Mouse (Mus musculus) embryonic facial prominence, embryonic 11.5 days (tissue): ENCODE measurements around the gene Phykpl. TPM values are rescaled to one million over a fixed set of nuclear protein-coding genes. Genes with fewer than 3 reads are reported as not detected.

Experiments used
- ATAC-seq: fragments of 200-750 bp; cut with Nextera tagmentation; replicated peaks from 2 replicates; pipeline ENCODE4 v1.8.0; 2017; ENCODE audit warnings: low read depth; ENCODE audit not compliant: insufficient number of reproducible peaks, low FRiP score, low TSS enrichment
- DNase-seq: peaks from one replicate; pipeline ENCODE4 v3.0.0-alpha.2; 2015; ENCODE audit warnings: low spot score
- H3K27ac ChIP-seq: fragments of 300-500 bp; sonication (generic); replicated peaks from 2 replicates; pipeline ENCODE4 v1.5.1; 2014; ENCODE audit warnings: mild to moderate bottlenecking, low read depth, low read length, control low read depth
- H3K27me3 ChIP-seq: fragments of 300-500 bp; sonication (generic); 2 replicates; pipeline ENCODE4 v1.6.1; 2014; ENCODE audit warnings: mild to moderate bottlenecking, low read length, moderate library complexity, mixed read lengths; ENCODE audit not compliant: control insufficient read depth, insufficient read depth
- H3K36me3 ChIP-seq: fragments of 300-500 bp; sonication (generic); replicated peaks from 2 replicates; pipeline ENCODE4 v1.6.1; 2014; ENCODE audit warnings: low read depth, mild to moderate bottlenecking, low read length, moderate library complexity, mixed read lengths; ENCODE audit not compliant: control insufficient read depth, insufficient read depth
- H3K4me1 ChIP-seq: fragments of 300-500 bp; sonication (generic); 2 replicates; pipeline ENCODE4 v1.6.1; 2014; ENCODE audit warnings: low read length, mixed read lengths; ENCODE audit not compliant: control insufficient read depth, insufficient read depth
- H3K4me2 ChIP-seq: fragments of 300-500 bp; sonication (generic); 2 replicates; pipeline ENCODE4 v1.6.1; 2014; ENCODE audit warnings: low read depth, mild to moderate bottlenecking, control low read depth, low read length, moderate library complexity
- H3K4me3 ChIP-seq: fragments of 300-500 bp; sonication (generic); 2 replicates; pipeline ENCODE4 v1.5.1; 2014; ENCODE audit warnings: low read depth, low read length, control low read depth
- H3K9ac ChIP-seq: fragments of 300-500 bp; sonication (generic); replicated peaks from 2 replicates; pipeline ENCODE4 v1.6.1; 2014; ENCODE audit warnings: mild to moderate bottlenecking, control low read depth, low read length
- H3K9me3 ChIP-seq: fragments of 300-500 bp; sonication (generic); replicated peaks from 2 replicates; pipeline ENCODE4 v1.6.1; 2016; ENCODE audit warnings: mild to moderate bottlenecking, low read length, inconsistent platforms, mixed read lengths; ENCODE audit not compliant: control insufficient read depth
- WGBS: fragments of 180-500 bp; shearing (Covaris S2); extraction: QIAGEN DNeasy Blood & Tissue Kit; methylation state at CpG from one replicate; pipeline ENCODE4 v1.1.7; 2014; 5-methylcytosine and 5-hydroxymethylcytosine counted together
- polyA plus RNA-seq: library from polyadenylated mRNA; unstranded; fragments of >200 nt; fragmentation: Nextera tagmentation; extraction: Ambion mirVana; gene quantifications from 2 replicates; pipeline ENCODE4 v1.2.1, GENCODE M21; 2014

Gene Phykpl
- polyA plus RNA-seq, 1 experiment from 2014 or later, result 8.7 TPM

DNA sequence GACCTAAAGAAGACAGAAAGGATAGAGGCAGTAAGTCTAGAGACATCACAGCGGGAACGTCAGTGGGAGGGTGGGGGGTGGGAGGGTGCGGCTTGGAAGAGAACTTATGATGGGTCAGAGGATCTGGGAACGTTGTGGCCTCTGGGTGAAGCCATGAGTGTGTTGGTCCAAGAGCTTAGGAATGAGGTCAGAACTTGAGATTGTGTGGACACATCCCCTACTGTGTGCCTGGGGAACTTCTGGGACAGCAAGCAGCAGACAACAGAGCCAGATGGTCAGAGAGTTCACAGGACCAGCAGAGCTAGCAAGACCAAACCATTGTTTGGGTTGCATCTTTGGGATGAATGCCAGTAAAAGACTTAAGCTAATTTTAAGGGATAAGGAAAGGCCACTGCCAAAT, 15.8 kb upstream of the Phykpl start:
- DNase-seq (no peak), ATAC-seq (no peak)
- no peaks in the 10 kb centered on the region for H3K9me3 ChIP-seq
- no peaks in the 10 kb centered on the region for H3K27me3 ChIP-seq
- H3K27ac ChIP-seq, result no peak overlapping the region
- H3K4me3 ChIP-seq, result no peak overlapping the region
- no peak overlapping the region for H3K9ac ChIP-seq
- H3K4me1 ChIP-seq, result no peaks in the 10 kb centered on the region
- H3K36me3 ChIP-seq, result no peaks in the 10 kb centered on the region
- WGBS, result 91% methylated on average over 4 of the region's 4 CpGs
- no peak overlapping the region for H3K4me2 ChIP-seq

DNA sequence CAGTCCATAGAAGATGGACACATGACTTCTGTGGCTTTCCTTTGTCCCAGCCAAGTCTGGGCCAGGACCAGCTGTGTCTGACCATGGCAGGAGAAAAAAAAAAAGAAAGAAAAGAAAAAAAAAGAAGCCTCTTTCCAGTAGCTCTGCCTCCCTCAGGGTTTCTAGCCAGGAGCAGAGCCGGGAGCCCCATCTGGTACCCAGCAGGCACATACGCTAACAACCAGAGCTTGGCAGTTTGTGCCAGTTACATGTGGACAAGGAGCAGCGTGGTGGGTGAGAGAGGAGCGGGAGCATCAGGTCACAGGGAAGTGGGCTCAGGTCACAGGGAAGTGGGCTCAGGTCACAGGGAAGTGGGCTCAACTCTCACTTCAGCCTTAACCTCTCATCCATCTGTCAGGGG, 8.1 kb upstream of the Phykpl start:
- H3K9me3 ChIP-seq, result no peaks in the 10 kb centered on the region
- no peak overlapping the region for H3K4me2 ChIP-seq
- H3K27me3 ChIP-seq, result no peaks in the 10 kb centered on the region
- no peak overlapping the region for H3K27ac ChIP-seq
- no peak overlapping the region for H3K9ac ChIP-seq
- ATAC-seq, result no peak
- H3K4me3 ChIP-seq, result no peak overlapping the region
- no peaks in the 10 kb centered on the region for H3K4me1 ChIP-seq
- WGBS, result 85% methylated on average over 4 of the region's 4 CpGs
- no peaks in the 10 kb centered on the region for H3K36me3 ChIP-seq
- DNase-seq, result no peak

DNA sequence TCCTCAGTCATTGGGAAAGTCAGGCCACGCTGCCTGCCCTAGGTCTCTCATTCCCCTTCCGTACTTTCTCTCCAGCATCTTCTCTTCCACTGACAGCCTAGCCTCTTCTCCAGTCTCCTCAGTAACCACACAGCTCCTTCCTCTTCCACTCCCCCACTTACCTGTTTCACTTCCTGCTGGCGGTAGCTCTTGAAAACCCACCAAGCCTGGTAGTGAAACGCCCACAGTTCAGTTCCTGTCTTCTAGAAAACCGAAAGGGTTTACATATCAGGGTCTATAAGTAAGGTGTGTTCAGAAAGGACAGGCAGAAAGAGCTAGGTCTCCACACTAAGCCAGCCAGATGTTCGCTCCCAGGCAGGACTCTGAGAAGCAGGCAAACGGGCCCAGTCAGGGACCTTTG, 7.0 kb upstream of the Phykpl start:
- ATAC-seq (no peak), DNase-seq (no peak)
- 90% methylated on average over 7 of the region's 7 CpGs for WGBS
- no peak overlapping the region for H3K9ac ChIP-seq
- no peak overlapping the region for H3K4me2 ChIP-seq
- H3K36me3 ChIP-seq, result no peaks in the 10 kb centered on the region
- H3K9me3 ChIP-seq, result no peaks in the 10 kb centered on the region
- H3K27ac ChIP-seq, result no peak overlapping the region
- no peak overlapping the region for H3K4me3 ChIP-seq
- H3K4me1 ChIP-seq, result no peaks in the 10 kb centered on the region
- no peaks in the 10 kb centered on the region for H3K27me3 ChIP-seq

DNA sequence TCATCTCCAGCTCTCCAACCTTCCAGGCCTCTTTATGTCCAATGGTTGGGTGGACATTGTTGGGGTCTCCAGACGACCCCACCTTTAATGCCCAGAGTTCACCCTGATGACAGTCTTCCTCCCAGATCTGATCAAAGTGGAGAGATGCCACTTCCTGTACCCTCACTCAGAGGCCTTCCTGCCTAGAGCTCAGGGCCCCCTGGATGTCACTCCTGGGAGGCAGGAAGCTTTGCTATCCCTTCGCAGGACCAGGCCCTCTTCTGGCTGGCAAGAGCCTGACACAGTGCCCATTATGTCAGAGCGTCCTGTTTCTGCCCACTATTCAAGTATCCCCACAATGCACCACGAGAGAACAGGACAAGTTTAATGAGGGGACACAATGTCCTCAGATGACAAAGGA, 5.5 kb upstream of the Phykpl start:
- Histone ChIP-seq H3K4me2 (no peak overlapping the region), H3K9me3 (no peaks in the 10 kb centered on the region), H3K36me3 (no peaks in the 10 kb centered on the region), H3K9ac (no peak overlapping the region), H3K27me3 (no peaks in the 10 kb centered on the region), H3K4me1 (no peaks in the 10 kb centered on the region; the same call in 1 of the 2 replicates), H3K27ac (no peak overlapping the region), H3K4me3 (no peak overlapping the region)
- 74% methylated on average over 4 of the region's 4 CpGs for WGBS
- DNase-seq (no peak), ATAC-seq (no peak)

DNA sequence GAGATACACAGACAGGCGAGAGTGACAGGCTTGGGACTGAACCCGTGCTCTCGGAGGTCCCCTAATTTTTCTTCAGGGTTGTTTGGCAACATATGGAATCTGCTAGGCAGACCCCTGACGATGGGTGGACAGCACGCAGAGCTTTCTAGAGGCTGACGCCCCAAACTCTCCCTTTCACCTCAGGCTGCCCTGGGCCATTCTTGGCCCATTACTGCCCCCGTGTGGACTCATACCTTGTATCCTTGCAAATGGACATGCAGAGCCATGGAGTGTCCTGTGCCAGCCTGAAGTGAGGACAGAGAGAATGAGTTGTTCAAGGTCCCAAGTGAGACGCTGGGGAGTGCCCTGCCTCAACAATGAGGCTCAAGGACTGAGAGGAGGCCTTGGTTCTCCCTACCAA, 1.8 kb upstream of the Phykpl start:
- DNase-seq (peak; percentile 88), ATAC-seq (no peak)
- Histone ChIP-seq H3K9me3 (no peaks in the 10 kb centered on the region), H3K4me3 (no peak overlapping the region), H3K36me3 (peaks cover 2% of the 10 kb centered on the region; the same call in 1 of the 2 replicates), H3K4me2 (no peak overlapping the region), H3K9ac (no peak overlapping the region), H3K27me3 (no peaks in the 10 kb centered on the region), H3K4me1 (no peaks in the 10 kb centered on the region; the same call in 1 of the 2 replicates), H3K27ac (no peak overlapping the region)
- 14% methylated on average over 8 of the region's 8 CpGs for WGBS

DNA sequence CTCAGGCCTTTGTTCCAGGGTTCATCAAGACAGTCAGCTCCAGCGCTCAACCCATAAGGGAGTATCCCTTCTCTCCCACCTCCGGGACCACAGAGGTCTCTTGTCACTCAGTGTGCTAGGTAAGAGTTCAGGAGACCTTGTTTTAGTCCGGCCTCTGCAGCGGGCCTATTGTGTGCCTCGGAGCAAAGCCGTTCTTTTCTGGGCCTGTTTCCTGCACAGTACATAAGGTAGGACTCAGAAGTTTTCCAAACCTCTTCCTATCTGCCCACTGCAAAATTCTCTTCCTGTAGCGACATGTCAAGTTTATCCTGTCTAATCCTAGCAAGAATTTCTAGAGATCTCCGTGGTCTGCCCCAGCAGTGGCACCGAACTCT, 513 bp upstream of the Phykpl start:
- H3K4me2 ChIP-seq, result peak overlapping the region; percentile 36
- peak overlapping the region; percentile 55 for H3K9ac ChIP-seq
- H3K4me1 ChIP-seq, result no peaks in the 10 kb centered on the region; the same call in 1 of the 2 replicates
- peaks cover 7% of the 10 kb centered on the region for H3K36me3 ChIP-seq
- H3K27ac ChIP-seq, result peak overlapping the region; percentile 77
- H3K4me3 ChIP-seq, result peak overlapping the region; percentile 59
- H3K27me3 ChIP-seq, result no peaks in the 10 kb centered on the region
- WGBS, result 16% methylated on average over 9 of the region's 9 CpGs
- H3K9me3 ChIP-seq, result no peaks in the 10 kb centered on the region
- ATAC-seq (peak; percentile 25; the same call in 1 of the 2 replicates), DNase-seq (no peak)

DNA sequence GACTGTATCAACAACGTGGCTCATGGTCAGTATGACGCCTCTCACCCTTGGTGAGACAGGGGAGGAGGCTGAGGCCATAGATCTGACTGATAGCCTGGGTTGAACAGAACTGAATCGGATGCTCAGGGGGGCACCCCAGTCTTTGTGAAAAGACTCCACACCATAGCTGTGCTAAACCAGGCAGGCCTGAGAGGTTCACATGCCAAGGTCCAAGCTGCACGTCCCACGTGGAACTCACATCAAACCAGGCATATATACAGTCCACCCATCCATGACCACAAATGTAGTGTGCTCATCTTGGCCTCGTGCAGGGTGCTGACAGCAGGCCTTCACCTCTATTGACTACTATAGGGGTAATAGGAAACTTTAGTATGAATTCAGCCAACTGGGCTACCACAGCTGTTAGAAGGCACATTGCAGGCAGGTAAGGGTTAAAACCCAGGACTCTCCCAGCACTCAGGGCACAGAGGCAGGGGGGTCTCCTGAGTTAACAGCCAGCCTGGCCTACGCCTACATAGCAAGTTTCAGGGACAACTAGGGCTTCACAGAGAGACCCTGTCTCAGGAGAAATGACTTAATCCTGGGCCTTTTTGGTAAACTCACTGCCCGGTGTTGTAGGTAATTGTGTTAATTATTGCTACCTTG, 1.2 kb downstream of the Phykpl start:
- Histone ChIP-seq H3K9ac (peak overlapping the region; percentile 79), H3K9me3 (no peaks in the 10 kb centered on the region), H3K27me3 (no peaks in the 10 kb centered on the region), H3K4me3 (0 out of 2 replicates have a peak overlapping the region, but pooled peaks have one; percentile 59), H3K4me1 (no peaks in the 10 kb centered on the region; the same call in 1 of the 2 replicates), H3K27ac (no peak overlapping the region; the same call in 1 of the 2 replicates), H3K36me3 (peaks cover 9% of the 10 kb centered on the region), H3K4me2 (peak overlapping the region; percentile 82)
- DNase-seq (no peak), ATAC-seq (no peak; the same call in 1 of the 2 replicates)
- WGBS, result 65% methylated on average over 8 of the region's 8 CpGs

DNA sequence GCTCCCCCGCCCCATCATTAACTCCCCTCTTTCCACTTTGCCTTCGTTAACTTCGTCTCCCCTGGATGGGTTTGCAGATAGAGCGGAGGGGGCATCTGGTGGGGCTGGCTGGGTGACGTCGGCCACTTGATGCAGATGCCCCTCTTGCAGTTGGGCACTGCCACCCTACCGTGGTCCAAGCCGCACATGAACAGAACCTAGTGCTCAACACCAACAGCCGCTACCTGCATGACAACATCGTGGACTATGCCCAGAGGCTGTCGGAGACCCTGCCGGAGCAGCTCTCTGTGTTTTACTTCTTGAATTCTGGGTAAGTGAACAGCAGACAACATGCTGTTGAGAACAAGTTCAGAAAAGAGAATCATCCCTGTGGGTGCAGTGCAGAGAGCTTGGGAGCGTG, 1.9 kb downstream of the Phykpl start:
- 97% methylated on average over 13 of the region's 13 CpGs for WGBS
- H3K27me3 ChIP-seq, result no peaks in the 10 kb centered on the region
- H3K4me3 ChIP-seq, result no peak overlapping the region
- H3K9me3 ChIP-seq, result no peaks in the 10 kb centered on the region
- no peak for DNase-seq
- ATAC-seq, result no peak
- no peak overlapping the region for H3K4me2 ChIP-seq
- H3K27ac ChIP-seq, result no peak overlapping the region
- peaks cover 13% of the 10 kb centered on the region for H3K36me3 ChIP-seq
- H3K9ac ChIP-seq, result no peak overlapping the region
- no peaks in the 10 kb centered on the region; the same call in 1 of the 2 replicates for H3K4me1 ChIP-seq
